Mouse (Mus musculus): ENCODE results near the gene Mgp. TPM values are rescaled to one million over a fixed set of nuclear protein-coding genes. Genes with fewer than 3 reads are reported as not detected.

The Mgp gene
- total RNA-seq (2023; ENCODE audit: inconsistent age) = not detected in 4 replicates

DNA sequence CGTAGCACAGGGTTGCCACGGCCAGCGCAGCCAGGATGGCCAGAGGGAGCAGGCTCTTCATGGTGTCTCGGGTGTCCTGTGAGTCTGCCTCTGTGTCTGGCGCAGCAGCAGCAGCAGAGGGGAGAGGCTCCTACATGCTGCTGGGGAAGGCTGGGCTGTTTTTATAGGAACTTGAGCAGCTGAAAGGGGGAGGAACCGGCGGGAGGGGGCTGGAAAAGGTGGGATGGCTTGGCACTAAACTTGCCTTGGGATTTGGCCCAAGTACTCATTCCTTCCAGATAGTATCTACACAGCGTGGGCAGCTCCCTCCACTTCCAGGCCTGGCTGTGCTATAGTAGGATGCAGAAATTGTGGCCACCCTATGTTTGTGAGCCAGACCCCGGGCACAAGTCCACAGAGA is at the start of gene Mgp:
TSS of gene Mgp (minus strand) at position 154 of the 400 bp plus-strand sequence.

DNA sequence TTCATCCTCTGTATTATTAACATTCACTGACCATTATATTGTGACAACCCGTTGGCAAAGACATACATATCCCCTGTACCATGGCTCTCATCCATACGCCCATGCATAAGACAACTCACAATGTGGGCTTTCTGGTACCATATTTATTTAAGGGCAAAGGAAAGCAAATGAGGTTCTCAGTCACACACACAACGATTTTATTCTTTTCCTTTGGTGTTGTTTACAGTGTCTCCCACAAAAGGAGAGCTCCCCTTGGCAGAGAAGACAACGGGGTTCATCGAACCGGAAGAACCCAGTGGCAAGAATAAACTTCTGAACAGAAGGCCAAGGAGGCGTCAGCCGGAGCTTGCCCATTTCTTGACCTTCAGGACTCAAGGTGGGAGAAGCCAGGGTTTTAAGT is 47.9 kb upstream of the Mgp start, which contains the start of gene Pde6h:
TSS of gene Pde6h (plus strand) at position 301 of the 400 bp plus-strand sequence.

DNA sequence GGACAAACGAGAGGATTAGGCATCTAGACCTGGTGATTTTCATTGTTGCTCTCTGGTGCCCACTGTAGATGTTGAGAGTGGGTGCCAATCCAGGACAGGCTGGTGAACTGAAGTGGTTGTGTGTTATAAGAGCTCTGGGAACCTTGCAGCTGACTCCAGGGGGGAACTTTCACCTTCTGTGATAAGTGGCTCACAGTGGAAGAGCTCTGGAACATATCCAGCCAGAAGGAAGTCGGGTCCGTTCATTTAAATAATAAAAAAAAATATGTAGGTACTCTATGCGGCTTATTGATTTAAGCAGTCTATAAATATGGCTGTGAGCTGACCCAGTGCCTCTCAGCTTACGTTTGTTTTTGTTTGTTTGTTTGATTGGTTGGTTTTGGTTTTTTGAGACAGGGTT is 46.5 kb upstream of the Mgp start, which contains the start of gene Erp27:
TSS of gene Erp27 (minus strand) at position 101 of the 400 bp plus-strand sequence.

DNA sequence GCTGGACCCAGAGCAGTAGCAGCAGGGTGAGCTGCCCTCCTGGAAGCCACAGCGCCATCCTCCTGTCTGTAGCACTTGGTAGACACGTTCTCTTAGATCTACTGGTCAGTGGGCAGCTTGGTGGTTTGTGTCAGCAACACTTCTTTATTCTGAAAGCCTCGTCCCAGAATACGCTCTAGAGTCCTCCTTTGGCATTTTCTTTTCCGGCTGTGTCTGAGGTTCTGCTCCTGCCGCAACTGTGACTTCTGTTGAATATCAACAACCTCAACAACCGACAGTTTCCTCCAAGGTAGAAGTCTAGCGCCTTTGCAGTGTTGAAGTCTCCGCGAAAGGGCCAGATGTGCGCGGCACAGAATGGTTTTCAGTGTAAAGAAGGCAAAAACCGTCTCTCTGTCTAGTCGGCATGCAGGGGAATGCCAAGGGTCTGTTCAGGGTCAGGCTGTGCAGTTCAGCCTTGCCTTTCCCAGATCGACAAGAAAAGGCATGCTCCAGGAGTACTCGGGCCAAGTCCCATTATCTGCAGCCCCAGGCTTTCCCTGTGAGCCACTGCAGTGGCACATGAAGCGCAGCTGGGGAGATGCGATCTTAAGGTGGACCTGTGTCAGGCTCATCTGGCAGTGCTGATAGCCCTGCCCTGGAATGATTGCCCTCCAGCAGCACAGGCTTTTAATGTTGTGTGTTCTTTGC is 18.3 kb downstream of the Mgp start, which contains the start of gene Art4:
TSS of gene Art4 (minus strand) at position 548 of the 687 bp plus-strand sequence.

DNA sequence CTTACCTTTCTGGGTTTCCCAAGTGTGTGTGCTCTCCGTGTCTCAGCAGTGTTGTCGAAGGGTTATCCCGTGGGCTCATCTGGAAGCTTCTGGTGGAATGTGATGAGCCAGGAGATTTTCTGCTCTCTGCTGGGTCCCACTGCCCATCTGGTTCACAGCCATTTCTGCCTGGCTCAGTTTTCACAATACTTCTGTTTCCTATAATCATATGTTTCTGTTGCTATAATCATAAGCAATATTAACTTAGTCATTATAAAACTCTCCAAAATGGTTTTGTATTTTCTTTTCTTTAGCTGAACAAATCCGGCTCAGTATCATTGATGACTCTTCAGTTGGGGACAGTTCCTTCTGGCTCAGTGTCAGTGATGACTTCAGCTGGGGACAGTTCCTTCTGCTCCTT is 40.3 kb downstream of the Mgp start, which contains the start of gene Smco3:
TSS of gene Smco3 (minus strand) at position 101 of the 400 bp plus-strand sequence.

DNA sequence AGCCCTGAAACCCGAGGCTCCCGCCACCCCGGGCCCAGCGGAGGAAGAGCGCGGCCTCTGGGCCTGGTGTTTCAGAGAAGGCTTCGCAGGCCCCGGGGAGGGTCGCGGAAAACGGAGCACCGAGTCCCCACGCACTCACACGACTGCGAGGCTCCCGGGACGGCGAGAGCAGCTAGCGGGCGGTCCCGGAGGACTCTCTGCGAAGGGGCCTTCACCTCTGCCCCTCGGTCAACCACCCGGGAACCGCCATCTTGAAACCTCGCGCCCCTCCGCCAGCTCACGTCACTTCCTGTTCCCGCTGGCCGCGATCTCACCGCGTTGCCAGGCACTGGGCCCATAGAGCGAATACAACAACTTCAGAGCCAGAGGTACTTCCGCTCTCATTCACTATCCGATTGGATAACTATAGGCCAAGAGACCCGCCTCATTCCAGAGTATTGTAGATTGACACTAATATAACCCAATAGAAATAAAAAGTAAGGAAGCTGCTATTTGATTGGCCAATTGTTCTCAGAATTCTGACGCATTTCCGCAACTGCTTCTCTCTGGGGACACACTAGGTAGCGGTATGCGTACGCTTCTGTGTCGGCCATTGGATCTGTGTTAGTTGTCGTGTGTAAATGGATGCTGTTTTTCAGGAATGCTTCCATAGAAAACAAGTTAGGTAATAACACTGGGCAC is 47.6 kb downstream of the Mgp start, which contains the start of gene Wbp11:
TSS of gene Wbp11 (minus strand) at position 353 of the 681 bp plus-strand sequence.

DNA sequence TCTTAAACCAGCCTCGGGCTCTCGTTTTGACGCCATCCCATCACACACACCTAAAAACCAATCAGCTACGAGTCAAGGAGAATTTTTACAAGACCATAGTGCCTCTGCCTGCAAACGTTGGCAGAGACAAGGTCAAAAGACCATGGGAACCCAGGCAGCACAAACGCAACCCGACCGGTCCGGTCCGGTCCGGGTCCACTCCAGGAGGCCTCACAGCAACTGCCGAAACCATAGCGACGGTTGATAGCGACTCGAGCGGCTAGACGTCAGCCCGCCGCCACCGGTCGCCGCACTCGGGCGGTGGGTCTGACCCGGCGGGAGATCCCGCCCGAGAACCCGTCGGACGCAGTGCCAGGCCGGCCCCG is 48.1 kb downstream of the Mgp start, which contains the start of gene BC049715:
TSS of gene BC049715 (plus strand) at position 111 of the 365 bp plus-strand sequence.

Other genes with a start within 250 kb of the Mgp start
- 68.3 to 80.6 TPM (median 78.4 TPM) in 4 replicates for gene Plbd1, start 213.9 kb downstream of the Mgp start, total RNA-seq (2023; ENCODE audit: inconsistent age)
- 0.12 to 0.13 TPM in 2 of 4 replicates, not detected in the others for gene Gucy2c, start 94.1 kb downstream of the Mgp start, total RNA-seq (2023; ENCODE audit: inconsistent age)
- 16.2 to 18.0 TPM (median 17.3 TPM) in 4 replicates for gene Hist4h4, start 71.4 kb downstream of the Mgp start, total RNA-seq (2023; ENCODE audit: inconsistent age)
- gene H2afj, start 67.6 kb downstream of the Mgp start, total RNA-seq (2023; ENCODE audit: inconsistent age) = 60.9 to 81.4 TPM (median 66.9 TPM) in 4 replicates
- gene BC049715, start 48.2 kb downstream of the Mgp start, total RNA-seq (2023; ENCODE audit: inconsistent age) = 2.9 to 6.8 TPM (median 4.8 TPM) in 4 replicates
- 216 to 249 TPM (median 231 TPM) in 4 replicates for gene Wbp11, start 47.6 kb downstream of the Mgp start, total RNA-seq (2023; ENCODE audit: inconsistent age)
- gene Smco3, start 40.4 kb downstream of the Mgp start, total RNA-seq (2023; ENCODE audit: inconsistent age) = 0.29 TPM in 1 of 4 replicates, not detected in the others
- gene Art4, start 18.1 kb downstream of the Mgp start, total RNA-seq (2023; ENCODE audit: inconsistent age) = 0.27 to 0.48 TPM (median 0.27 TPM) in 3 of 4 replicates, not detected in the other
- 10.3 to 15.9 TPM (median 12.8 TPM) in 4 replicates for gene Erp27, start 46.4 kb upstream of the Mgp start, total RNA-seq (2023; ENCODE audit: inconsistent age)
- 0.10 TPM in 1 of 4 replicates, not detected in the others for gene Pde6h, start 48.0 kb upstream of the Mgp start, total RNA-seq (2023; ENCODE audit: inconsistent age)
- 979 to 1,034 TPM (median 997 TPM) in 4 replicates for gene Arhgdib, start 66.1 kb upstream of the Mgp start, total RNA-seq (2023; ENCODE audit: inconsistent age)

Measured in B cell, adult (primary cell).